Mouse (Mus musculus) CH12.LX (cell line): ENCODE data around the gene Elk3. TPM values are rescaled to one million over a fixed set of nuclear protein-coding genes. Genes with fewer than 3 reads are reported as not detected.

Source experiments
- DNase-seq: peaks from one replicate; pipeline ENCODE4 v3.0.0-alpha.2; 2013; ENCODE audit errors: extremely low read depth
- H3K27ac ChIP-seq: 2 replicates; pipeline ENCODE4 v1.5.1; 2012; ENCODE audit warnings: low read depth, mild to moderate bottlenecking, control low read depth, moderate library complexity; ENCODE audit not compliant: insufficient read depth
- H3K27me3 ChIP-seq: replicated peaks from 2 replicates; pipeline ENCODE3; 2012; ENCODE audit warnings: inconsistent platforms
- H3K36me3 ChIP-seq, 2 experiments: replicated peaks in 1 of 2; 2 replicates each; pipeline versions ENCODE3 to v1.6.1; 2012; ENCODE audit warnings: inconsistent platforms in 1 of 2, low read length in 1 of 2, mild to moderate bottlenecking in 1 of 2, mixed read lengths in 1 of 2, moderate library complexity in 1 of 2; ENCODE audit not compliant: control insufficient read depth in 1 of 2, insufficient read depth in 1 of 2
- H3K4me1 ChIP-seq, 2 experiments: 2 replicates each; pipeline ENCODE4 v1.6.1; 2012; ENCODE audit warnings: inconsistent platforms in 1 of 2, moderate library complexity in 1 of 2; ENCODE audit not compliant: insufficient read depth in 2 of 2, control insufficient read depth in 1 of 2
- H3K4me2 ChIP-seq: 2 replicates; pipeline ENCODE4 v1.6.1; 2012; ENCODE audit warnings: low read depth, mild to moderate bottlenecking, control low read depth; ENCODE audit not compliant: poor library complexity, insufficient read depth, severe bottlenecking
- H3K4me3 ChIP-seq, 3 experiments: fragments of 150-350 bp in 1 of 3; sonication (generic) in 1 of 3; replicated peaks in 1 of 3; 2 replicates each; pipeline versions ENCODE3 to v1.5.1; 2011 to 2012; ENCODE audit warnings: low read depth in 2 of 3, low read length in 2 of 3, mild to moderate bottlenecking in 2 of 3, moderate library complexity in 2 of 3, control low read depth in 1 of 3, improper control_type of control experiment in 1 of 3, inconsistent platforms in 1 of 3, mixed read lengths in 1 of 3; ENCODE audit not compliant: poor library complexity in 1 of 3
- H3K79me2 ChIP-seq: replicated peaks from 2 replicates; pipeline ENCODE4 v1.6.1; 2012; ENCODE audit warnings: mild to moderate bottlenecking, moderate library complexity; ENCODE audit not compliant: control insufficient read depth, poor library complexity, insufficient read depth, severe bottlenecking; ENCODE audit errors: extremely low read depth
- H3K9ac ChIP-seq: 2 replicates; pipeline ENCODE4 v1.6.1; 2012; ENCODE audit warnings: low read depth, mild to moderate bottlenecking, control low read depth, moderate library complexity; ENCODE audit not compliant: insufficient read depth
- H3K9me3 ChIP-seq: replicated peaks from 2 replicates; pipeline ENCODE3; 2012; ENCODE audit warnings: low read length, inconsistent platforms, mixed read lengths
- CHD2 ChIP-seq: IDR thresholded peaks from 2 replicates; pipeline ENCODE4 v1.6.1; 2011; ENCODE audit warnings: low read length, improper control_type of control experiment
- CTCF ChIP-seq, 2 experiments: IDR thresholded peaks in 1 of 2; conservative IDR thresholded peaks in 1 of 2; 2 replicates each; pipeline ENCODE4 v1.5.1; 2011 to 2012; ENCODE audit warnings: low read depth in 2 of 2, low read length in 2 of 2, improper control_type of control experiment in 1 of 2, inconsistent platforms in 1 of 2, mild to moderate bottlenecking in 1 of 2, moderate library complexity in 1 of 2
- ELF1 ChIP-seq: IDR thresholded peaks from 2 replicates; pipeline ENCODE4 v1.6.1; 2014; ENCODE audit warnings: low read depth, mild to moderate bottlenecking, inconsistent platforms, low read length, improper control_type of control experiment
- ETS1 ChIP-seq: conservative IDR thresholded peaks from 2 replicates; pipeline ENCODE4 v1.6.1; 2012; ENCODE audit warnings: low read depth, mild to moderate bottlenecking, inconsistent platforms, low read length, improper control_type of control experiment, moderate library complexity
- HCFC1 ChIP-seq: IDR thresholded peaks from 2 replicates; pipeline ENCODE4 v1.6.1; 2012; ENCODE audit warnings: low read depth, mild to moderate bottlenecking, inconsistent platforms, low read length, improper control_type of control experiment
- IRF4 ChIP-seq: IDR thresholded peaks from 2 replicates; pipeline ENCODE4 v1.6.1; 2014; ENCODE audit warnings: low read depth, mild to moderate bottlenecking, inconsistent platforms, low read length, improper control_type of control experiment
- JUN ChIP-seq: IDR thresholded peaks from 2 replicates; pipeline ENCODE4 v1.6.1; 2011; ENCODE audit warnings: low read depth, mild to moderate bottlenecking, low read length, improper control_type of control experiment, moderate library complexity; ENCODE audit not compliant: insufficient read depth
- MAFK ChIP-seq: IDR thresholded peaks from 2 replicates; pipeline ENCODE4 v1.6.1; 2011; ENCODE audit warnings: low read length, improper control_type of control experiment; ENCODE audit not compliant: insufficient replicate concordance
- MAZ ChIP-seq: IDR thresholded peaks from 2 replicates; pipeline ENCODE4 v1.6.1; 2012; ENCODE audit warnings: low read depth, mild to moderate bottlenecking, inconsistent platforms, low read length, improper control_type of control experiment, moderate library complexity
- MEF2A ChIP-seq: IDR thresholded peaks from 2 replicates; pipeline ENCODE4 v1.6.1; 2014; ENCODE audit warnings: low read depth, mild to moderate bottlenecking, inconsistent platforms, low read length, improper control_type of control experiment, borderline replicate concordance
- MXI1 ChIP-seq: IDR thresholded peaks from 2 replicates; pipeline ENCODE4 v1.6.1; 2011; ENCODE audit warnings: mild to moderate bottlenecking, low read depth, low read length, improper control_type of control experiment
- MYC ChIP-seq: IDR thresholded peaks from 2 replicates; pipeline ENCODE4 v1.6.1; 2011; ENCODE audit warnings: low read depth, mild to moderate bottlenecking, improper control_type of control experiment, low read length
- NRF1 ChIP-seq: IDR thresholded peaks from 2 replicates; pipeline ENCODE4 v1.6.1; 2014; ENCODE audit warnings: low read depth, mild to moderate bottlenecking, inconsistent platforms, low read length, improper control_type of control experiment, moderate library complexity
- PAX5 ChIP-seq: IDR thresholded peaks from 2 replicates; pipeline ENCODE4 v1.6.1; 2012; ENCODE audit warnings: low read length, inconsistent platforms, mixed read lengths
- POLR2A ChIP-seq: IDR thresholded peaks from 2 replicates; pipeline ENCODE4 v1.6.1; 2011; ENCODE audit warnings: low read depth, mild to moderate bottlenecking, improper control_type of control experiment, low read length
- RAD21 ChIP-seq: IDR thresholded peaks from 2 replicates; pipeline ENCODE4 v1.6.1; 2011; ENCODE audit warnings: low read depth, mild to moderate bottlenecking, low read length, improper control_type of control experiment, moderate library complexity
- RCOR1 ChIP-seq: conservative IDR thresholded peaks from 2 replicates; pipeline ENCODE4 v1.6.1; 2012; ENCODE audit warnings: low read depth, mild to moderate bottlenecking, inconsistent platforms, low read length, improper control_type of control experiment
- SIN3A ChIP-seq: IDR thresholded peaks from 2 replicates; pipeline ENCODE4 v1.6.1; 2012; ENCODE audit warnings: low read length, improper control_type of control experiment, inconsistent platforms
- SMC3 ChIP-seq: IDR thresholded peaks from 2 replicates; pipeline ENCODE4 v1.6.1; 2011; ENCODE audit warnings: low read depth, low read length, improper control_type of control experiment
- UBTF ChIP-seq: IDR thresholded peaks from 2 replicates; pipeline ENCODE4 v1.6.1; 2012; ENCODE audit warnings: low read depth, mild to moderate bottlenecking, inconsistent platforms, low read length, improper control_type of control experiment, moderate library complexity
- USF2 ChIP-seq: conservative IDR thresholded peaks from 2 replicates; pipeline ENCODE4 v1.6.1; 2011; ENCODE audit warnings: low read depth, low read length, improper control_type of control experiment
- ZC3H11A ChIP-seq: IDR thresholded peaks from 2 replicates; pipeline ENCODE4 v1.6.1; 2012; ENCODE audit warnings: low read depth, mild to moderate bottlenecking, inconsistent platforms, low read length, improper control_type of control experiment
- dilution Hi-C: fragments of 300-500 bp; cut with MboI; formaldehyde crosslinking; loops from 2 replicates; pipeline ENCODE4 v1.14.3; 2020; ENCODE audit warnings: low sequenced_read_pairs; ENCODE audit not compliant: extremely low pct_unique_long_range_greater_than_20kb, extremely low pct_ligation_motif_present
- in situ Hi-C: fragments of 300-500 bp; cut with MboI; formaldehyde crosslinking; loops from 3 replicates; pipeline ENCODE4 v1.14.3; 2019; ENCODE audit warnings: low sequenced_read_pairs, low pct_ligation_motif_present, low pct_unique_long_range_greater_than_20kb, mixed read lengths
- polyA plus RNA-seq: library from polyadenylated mRNA; unstranded; fragments of >175 nt; gene quantifications from 2 replicates; pipeline ENCODE4 v1.2.1, GENCODE M21; 2012; ENCODE audit warnings: low read depth; ENCODE audit not compliant: insufficient read length
- total RNA-seq, 2 experiments: library from RNA; depleted of rRNA; stranded (reverse); fragments of 300-350 nt in 1 of 2; fragments of >200 nt in 1 of 2; gene quantifications; 2 replicates each; pipeline ENCODE4 v1.2.3; 2012 to 2014

The Elk3 gene
- total and polyA plus RNA-seq, 3 experiments: 20.1 to 37.0 (median 25.8) TPM

DNA sequence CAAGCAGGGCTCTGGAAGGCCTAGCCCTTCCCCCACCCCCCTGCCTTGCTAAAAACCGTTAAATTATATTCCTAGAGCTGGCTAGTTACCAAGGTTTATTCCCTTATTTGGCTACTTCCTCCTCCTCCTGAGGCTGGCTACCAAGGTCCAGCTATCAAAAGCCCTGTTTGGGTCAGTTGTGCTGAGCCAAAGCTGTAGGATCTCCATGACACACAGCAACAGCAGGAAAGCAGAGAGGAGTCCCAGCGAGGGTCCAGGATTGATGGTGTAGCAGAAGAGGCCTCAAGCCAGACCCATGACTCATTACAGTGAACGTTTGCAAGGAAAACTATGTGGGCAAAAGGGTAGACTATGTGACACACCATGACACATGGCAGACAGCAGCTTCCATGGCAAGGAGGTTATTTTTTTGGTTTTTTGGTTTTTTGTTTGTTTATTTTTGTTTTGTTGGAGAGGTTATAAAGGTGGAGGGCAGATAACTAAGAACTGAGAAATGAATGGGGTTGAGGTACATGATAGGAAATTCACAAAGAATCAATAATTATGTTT is 21.4 kb upstream of the Elk3 start:
- dilution Hi-C loops: no loop called here
- TF ChIP-seq SIN3A (no peak), MXI1 (no peak), JUN (no peak), UBTF (no peak), POLR2A (no peak), SMC3 (no peak), RAD21 (no peak), NRF1 (no peak), ELF1 (no peak), ETS1 (no peak), IRF4 (no peak), MAFK (no peak), PAX5 (no peak), HCFC1 (no peak)
- H3K9ac ChIP-seq: no peak overlapping the region
- H3K9me3 ChIP-seq: no peaks in the 10 kb centered on the region
- no peak overlapping the region for H3K4me3 ChIP-seq
- no peaks in the 10 kb centered on the region for H3K27me3 ChIP-seq
- H3K4me2 ChIP-seq: no peak overlapping the region; the same call in 1 of the 2 replicates
- peaks cover 25 to 53% of the 10 kb centered on the region in 2 experiments for H3K4me1 ChIP-seq
- in situ Hi-C loops: no loop called here
- peaks cover 6% of the 10 kb centered on the region; the same call in 1 of the 2 replicates for H3K79me2 ChIP-seq
- no peak for DNase-seq
- no peak overlapping the region for H3K27ac ChIP-seq
- no peaks in the 10 kb centered on the region for H3K36me3 ChIP-seq

DNA sequence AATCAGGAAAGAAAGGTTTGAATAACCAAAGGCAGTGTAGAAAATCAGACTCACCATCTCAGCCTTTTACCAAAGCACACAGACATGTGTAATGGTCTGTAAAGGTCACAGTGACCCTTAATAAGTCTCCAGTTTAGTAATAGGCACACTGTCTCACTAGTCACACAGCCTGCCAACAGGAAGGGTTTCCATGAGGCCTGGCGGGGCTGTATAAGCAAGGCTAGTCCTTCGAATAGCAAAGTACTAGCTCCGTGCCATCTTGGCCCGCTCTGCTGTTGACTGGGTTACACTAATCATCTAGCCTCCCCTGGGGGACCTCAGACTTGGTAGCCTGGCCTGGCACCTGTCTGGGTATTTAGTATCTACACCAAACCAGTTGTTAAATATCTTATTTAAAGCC is 20.6 kb upstream of the Elk3 start:
- Histone ChIP-seq H3K4me3 (no peak overlapping the region), H3K27ac (no peak overlapping the region), H3K4me1 (peaks cover 25 to 51% of the 10 kb centered on the region in 2 experiments), H3K9ac (no peak overlapping the region)
- DNase-seq: no peak
- no peak for TF ChIP-seq PAX5
- TF ChIP-seq MAFK: no peak
- TF ChIP-seq HCFC1: no peak
- TF ChIP-seq MEF2A: no peak
- no peak for TF ChIP-seq POLR2A
- no peak for TF ChIP-seq CTCF (conservative IDR thresholded peaks at IDR 0.05 in 1 of 2, IDR thresholded peaks at IDR 0.05 in 1 of 2; ENCODE audit: low read depth in 2 of 2, low read length in 2 of 2)
- no peak for TF ChIP-seq USF2
- no peak for TF ChIP-seq MAZ
- no peak for TF ChIP-seq MYC
- no peak for TF ChIP-seq CHD2
- TF ChIP-seq RCOR1: no peak
- no peak for TF ChIP-seq ZC3H11A
- TF ChIP-seq, all 38 proteins: peak for 0
- Histone ChIP-seq H3K4me2 (no peak overlapping the region), H3K9me3 (no peaks in the 10 kb centered on the region), H3K79me2 (no peaks in the 10 kb centered on the region), H3K27me3 (no peaks in the 10 kb centered on the region), H3K36me3 (no peaks in the 10 kb centered on the region)
- dilution Hi-C loops (no loop called here), in situ Hi-C loops (no loop called here)
